Mouse (Mus musculus): ENCODE data around the gene Aven.

The Aven gene

GRCm38 (mm10) chr2:112653836-112654235, 161.1 kb downstream of the Aven start:
- in situ Hi-C loops (cut with MboI, MseI): no loop called here

GRCm38 (mm10) chr2:112656131-112656530, 163.4 kb downstream of the Aven start:
- in situ Hi-C loops (cut with MboI, MseI): no loop called here

GRCm38 (mm10) chr2:112669461-112669860, 176.7 kb downstream of the Aven start:
- in situ Hi-C loops (cut with MboI, MseI): no loop called here

GRCm38 (mm10) chr2:112676175-112676574, 183.4 kb downstream of the Aven start:
- in situ Hi-C loops (cut with MboI, MseI): loop anchor here (25.0 kb wide), 1 partner anchor 1011 kb away; no protein-coding TSS in a partner anchor

DNA sequence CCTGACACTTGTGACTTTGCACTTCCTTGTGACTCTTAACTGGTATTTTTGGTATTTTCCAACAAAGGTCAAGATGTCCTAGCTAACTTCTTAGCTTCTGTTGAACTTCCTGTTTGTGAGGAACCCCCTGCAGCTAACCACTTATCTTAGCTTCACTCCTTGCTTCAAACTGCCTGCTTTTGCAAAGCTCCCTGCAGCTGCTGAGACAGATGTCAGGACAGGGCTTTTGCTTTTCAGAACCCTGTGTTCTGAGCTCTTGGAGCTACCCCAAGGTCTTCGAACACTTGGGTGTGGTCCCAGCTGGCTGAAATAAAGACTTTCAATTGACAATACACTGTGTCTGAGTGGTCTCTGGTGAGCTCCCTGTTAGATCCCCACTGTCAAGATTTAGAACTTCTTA, 184.0 kb downstream of the Aven start:
- in situ Hi-C loops (cut with MboI, MseI): loop anchor here (25.0 kb wide), 1 partner anchor 1011 kb away; no protein-coding TSS in a partner anchor

GRCm38 (mm10) chr2:112677246-112677645, 184.5 kb downstream of the Aven start:
- in situ Hi-C loops (cut with MboI, MseI): loop anchor here (25.0 kb wide), 1 partner anchor 1010 kb away; no protein-coding TSS in a partner anchor

DNA sequence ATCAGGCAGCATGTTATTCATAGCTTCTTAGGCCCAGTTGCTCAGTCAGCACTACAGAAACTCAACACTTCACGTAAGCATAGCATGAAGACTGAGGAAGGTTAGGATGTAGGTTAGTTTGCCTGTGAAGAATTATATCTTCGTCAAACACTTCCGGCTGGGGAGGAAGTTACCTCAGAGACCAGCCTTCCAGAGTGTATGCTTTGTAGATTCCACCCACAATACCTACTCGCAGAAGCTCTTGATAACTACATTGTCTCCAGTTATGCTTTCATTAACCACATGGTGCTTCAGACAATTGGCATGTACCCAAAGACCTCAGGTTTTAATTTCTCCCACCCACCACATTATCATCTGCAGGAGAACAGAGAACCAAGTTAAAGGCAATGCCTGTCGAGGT, 189.1 kb downstream of the Aven start:
- in situ Hi-C loops (cut with MboI, MseI): loop anchor here (25.0 kb wide), 1 partner anchor 1005 kb away; no protein-coding TSS in a partner anchor
